Mouse (Mus musculus) limb, embryonic 15.5 days (tissue): ENCODE measurements at regions not wholly inside any gene's neighbourhood (a gene's known extent, or its start where the extent isn't known, plus 50 kb on each side); places are given as distances from the start of the nearest gene placed in this dataset.

Experiments
- ATAC-seq: fragments of 200-750 bp; cut with Nextera tagmentation; 2 replicates; pipeline ENCODE4 v1.8.0; 2017; ENCODE audit warnings: low read depth, moderate TSS enrichment; ENCODE audit not compliant: insufficient number of reproducible peaks, low FRiP score, low TSS enrichment
- H3K27ac ChIP-seq: fragments of 300-500 bp; sonication (generic); 2 replicates; pipeline ENCODE4 v1.5.1; 2015; ENCODE audit warnings: moderate library complexity, mild to moderate bottlenecking, inconsistent platforms
- H3K27me3 ChIP-seq: fragments of 300-500 bp; sonication (generic); 2 replicates; pipeline ENCODE4 v1.6.1; 2015; ENCODE audit warnings: inconsistent platforms
- H3K36me3 ChIP-seq: fragments of 300-500 bp; sonication (generic); 2 replicates; pipeline ENCODE4 v1.6.1; 2015; ENCODE audit warnings: inconsistent platforms
- H3K4me1 ChIP-seq: fragments of 300-500 bp; sonication (generic); 2 replicates; pipeline ENCODE4 v1.6.1; 2015; ENCODE audit warnings: inconsistent platforms
- H3K4me2 ChIP-seq: fragments of 300-500 bp; sonication (generic); 2 replicates; pipeline ENCODE4 v1.6.1; 2015; ENCODE audit warnings: mild to moderate bottlenecking, inconsistent platforms
- H3K4me3 ChIP-seq: fragments of 300-500 bp; sonication (generic); 2 replicates; pipeline ENCODE4 v1.5.1; 2015; ENCODE audit warnings: mild to moderate bottlenecking, inconsistent platforms
- H3K9ac ChIP-seq: fragments of 300-500 bp; sonication (generic); 2 replicates; pipeline ENCODE4 v1.6.1; 2015; ENCODE audit warnings: inconsistent platforms
- H3K9me3 ChIP-seq: fragments of 300-500 bp; sonication (generic); 2 replicates; pipeline ENCODE4 v1.6.1; 2016; ENCODE audit warnings: inconsistent platforms
- WGBS: fragments of 180-500 bp; shearing (Covaris S2); methylation state at CpG from one replicate; pipeline ENCODE4 v1.1.7; 2015; 5-methylcytosine and 5-hydroxymethylcytosine counted together

DNA sequence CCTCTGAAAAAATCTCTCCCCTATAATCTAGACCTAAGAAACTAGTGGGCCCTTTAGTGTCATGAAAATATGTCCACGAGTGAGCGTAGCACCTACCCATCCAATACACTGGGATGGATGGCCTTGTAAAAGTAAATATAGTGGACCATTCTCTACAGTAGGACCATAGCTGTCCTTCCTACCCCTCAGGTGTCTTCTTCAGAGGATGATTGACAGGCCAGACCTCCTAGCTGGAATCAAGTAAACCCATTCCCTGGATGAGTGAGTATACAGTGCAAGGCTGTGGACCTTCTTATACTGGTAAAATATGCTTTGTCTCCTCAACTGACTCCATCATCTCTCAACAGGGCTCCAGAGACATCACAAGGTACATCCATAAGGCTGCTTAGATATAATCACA lies 274.8 kb upstream of the Vstm2b start:
- 78% methylated on average over 2 of the region's 2 CpGs for WGBS
- Histone ChIP-seq H3K9me3 (no peaks in the 10 kb centered on the region), H3K9ac (no peak overlapping the region), H3K27ac (no peak overlapping the region), H3K4me2 (no peak overlapping the region), H3K36me3 (no peaks in the 10 kb centered on the region), H3K4me3 (no peak overlapping the region), H3K27me3 (no peaks in the 10 kb centered on the region), H3K4me1 (peaks cover 5% of the 10 kb centered on the region; the same call in 1 of the 2 replicates)
- ATAC-seq = no peak

DNA sequence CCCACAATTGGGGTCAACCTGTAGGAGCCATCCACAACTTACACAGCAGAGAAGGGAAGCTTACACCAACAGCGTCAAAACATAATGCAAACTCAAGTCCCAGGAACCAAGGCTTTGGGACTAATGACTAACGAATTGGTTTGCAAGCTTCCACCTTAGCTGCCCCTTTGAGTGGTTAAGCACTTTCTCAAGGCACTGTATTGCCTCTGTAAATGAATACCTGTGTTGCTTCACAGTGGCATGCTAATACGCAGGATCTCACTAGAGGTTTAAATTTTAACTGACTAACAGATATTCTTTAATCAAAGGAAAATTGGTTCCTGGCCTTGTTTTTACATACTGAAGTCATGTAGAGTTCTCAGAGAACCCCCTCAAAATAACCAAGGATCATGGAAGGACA lies 261.8 kb upstream of the Vstm2b start:
- 86% methylated on average over 3 of the region's 3 CpGs for WGBS
- Histone ChIP-seq H3K27me3 (no peaks in the 10 kb centered on the region), H3K36me3 (no peaks in the 10 kb centered on the region), H3K9ac (no peak overlapping the region), H3K9me3 (no peaks in the 10 kb centered on the region), H3K4me3 (no peak overlapping the region), H3K4me2 (no peak overlapping the region), H3K27ac (no peak overlapping the region), H3K4me1 (no peaks in the 10 kb centered on the region)
- ATAC-seq = no peak

DNA sequence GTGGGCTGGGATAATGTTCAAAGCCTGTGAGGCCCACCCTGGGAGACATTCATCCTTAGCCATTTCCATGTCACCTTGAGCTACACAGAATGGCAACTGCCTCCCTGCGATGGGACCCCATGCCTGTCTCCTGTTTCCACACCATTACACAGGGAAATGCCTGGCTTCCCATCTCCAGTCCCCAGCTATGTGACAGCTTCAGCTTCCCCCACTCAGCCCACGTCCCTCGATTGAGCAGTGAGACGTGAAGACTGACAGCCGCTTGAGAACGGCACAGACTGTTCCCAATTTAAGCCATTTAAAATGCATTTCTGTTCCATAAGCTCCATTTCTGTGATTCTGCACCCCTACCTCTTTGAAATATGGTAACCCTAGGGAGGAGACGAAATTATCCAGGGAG lies 243.1 kb upstream of the Vstm2b start:
- Histone ChIP-seq H3K4me3 (no peak overlapping the region), H3K9ac (no peak overlapping the region), H3K27ac (no peak overlapping the region), H3K9me3 (no peaks in the 10 kb centered on the region), H3K4me2 (no peak overlapping the region), H3K36me3 (no peaks in the 10 kb centered on the region), H3K4me1 (no peaks in the 10 kb centered on the region), H3K27me3 (no peaks in the 10 kb centered on the region)
- no peak for ATAC-seq
- WGBS = 76% methylated on average over 7 of the region's 7 CpGs

DNA sequence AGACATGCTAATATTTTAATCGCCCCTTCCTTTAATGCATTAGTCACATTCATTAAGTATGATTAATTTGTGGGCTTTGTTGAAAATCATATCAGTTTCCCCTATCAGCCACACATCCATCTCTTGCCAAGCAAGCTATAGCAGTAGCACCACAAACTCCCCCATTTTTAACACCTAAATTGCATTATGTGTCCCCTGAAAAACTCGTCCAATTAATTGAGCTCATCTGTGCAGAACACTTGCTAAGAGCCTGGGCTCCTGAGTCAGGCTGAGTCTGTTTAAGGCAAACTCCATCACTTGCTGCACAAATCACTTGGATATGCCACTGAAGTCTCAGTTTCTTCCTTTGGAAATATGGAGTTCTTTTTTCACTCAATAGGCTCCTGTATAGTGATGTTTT lies 242.7 kb upstream of the Vstm2b start:
- Histone ChIP-seq H3K4me3 (no peak overlapping the region), H3K9ac (no peak overlapping the region), H3K27ac (no peak overlapping the region), H3K9me3 (no peaks in the 10 kb centered on the region), H3K36me3 (no peaks in the 10 kb centered on the region), H3K27me3 (no peaks in the 10 kb centered on the region), H3K4me2 (no peak overlapping the region), H3K4me1 (no peaks in the 10 kb centered on the region)
- ATAC-seq = no peak
- whole genome bisulfite sequencing = 69% methylated on average over 2 of the region's 2 CpGs

DNA sequence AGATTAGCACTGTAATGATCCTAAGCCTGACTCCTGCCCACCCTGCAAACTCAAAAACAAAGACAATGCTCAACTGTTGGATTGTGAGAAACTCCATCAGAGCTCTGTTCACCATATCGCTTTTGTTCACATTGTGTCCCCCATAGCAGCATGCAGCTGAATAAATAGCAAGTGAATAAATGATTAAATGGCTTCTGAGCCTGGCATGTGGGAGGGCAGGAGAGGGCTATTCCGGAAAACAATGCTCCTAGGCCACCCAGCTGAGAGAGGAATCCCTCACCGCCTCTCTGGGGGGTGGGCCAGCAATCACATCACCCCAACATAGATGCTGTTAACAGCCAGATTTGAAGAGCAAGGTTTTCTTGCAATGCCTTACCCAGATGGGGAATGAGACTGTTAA lies 238.5 kb upstream of the Vstm2b start:
- ATAC-seq = no peak
- H3K27ac ChIP-seq = no peak overlapping the region
- no peaks in the 10 kb centered on the region for H3K9me3 ChIP-seq
- H3K27me3 ChIP-seq = no peaks in the 10 kb centered on the region
- H3K4me2 ChIP-seq = no peak overlapping the region
- WGBS = 42% methylated on average over 3 of the region's 3 CpGs
- H3K9ac ChIP-seq = no peak overlapping the region
- H3K36me3 ChIP-seq = no peaks in the 10 kb centered on the region
- no peaks in the 10 kb centered on the region for H3K4me1 ChIP-seq
- H3K4me3 ChIP-seq = no peak overlapping the region

DNA sequence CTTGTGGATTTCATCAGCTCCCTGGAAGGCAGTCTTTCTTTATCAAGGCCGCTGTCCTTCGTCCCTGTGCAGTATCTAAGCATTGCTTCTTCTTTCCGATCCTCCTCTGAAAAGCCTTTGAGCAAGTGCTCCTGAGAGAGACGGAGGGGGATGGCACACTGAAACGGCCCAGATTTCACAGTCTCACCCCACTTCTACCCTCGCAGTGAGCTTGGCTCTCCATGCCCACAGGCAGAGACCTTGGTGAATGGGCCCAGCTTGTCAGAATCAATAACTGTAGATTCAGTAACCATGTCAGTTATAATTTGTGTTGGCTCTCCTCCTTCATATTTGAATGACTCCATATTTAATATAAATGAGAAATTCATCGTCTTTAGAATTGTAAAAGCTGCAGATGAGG lies 234.3 kb upstream of the Vstm2b start:
- Histone ChIP-seq H3K4me1 (no peaks in the 10 kb centered on the region), H3K4me2 (no peak overlapping the region), H3K36me3 (no peaks in the 10 kb centered on the region), H3K27me3 (no peaks in the 10 kb centered on the region), H3K4me3 (no peak overlapping the region), H3K27ac (no peak overlapping the region), H3K9ac (no peak overlapping the region), H3K9me3 (no peaks in the 10 kb centered on the region)
- 73% methylated on average over 7 of the region's 7 CpGs for WGBS
- ATAC-seq = no peak

DNA sequence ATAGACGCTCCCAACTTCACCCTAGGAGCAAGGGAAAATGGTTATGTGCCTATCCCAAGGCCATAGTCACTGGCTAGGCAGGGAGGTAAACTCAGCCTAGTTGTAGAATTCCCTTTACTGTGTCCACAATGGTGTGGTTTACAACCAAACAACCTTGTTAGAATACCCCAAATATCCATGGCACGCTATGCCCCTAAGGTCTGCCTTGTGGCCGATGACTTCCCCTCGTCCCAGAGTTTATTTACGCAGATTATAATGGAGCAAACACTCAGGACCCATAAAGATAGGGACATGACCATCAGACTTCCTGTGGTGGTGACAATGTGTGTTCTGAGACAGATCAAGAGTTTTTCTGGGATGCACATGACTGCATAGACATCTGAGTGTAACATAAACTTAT lies 231.5 kb upstream of the Vstm2b start:
- Histone ChIP-seq H3K4me1 (no peaks in the 10 kb centered on the region), H3K4me2 (no peak overlapping the region), H3K9me3 (no peaks in the 10 kb centered on the region), H3K27ac (no peak overlapping the region), H3K36me3 (no peaks in the 10 kb centered on the region), H3K27me3 (no peaks in the 10 kb centered on the region), H3K4me3 (no peak overlapping the region), H3K9ac (no peak overlapping the region)
- 78% methylated on average over 5 of the region's 5 CpGs for WGBS
- no peak for ATAC-seq

DNA sequence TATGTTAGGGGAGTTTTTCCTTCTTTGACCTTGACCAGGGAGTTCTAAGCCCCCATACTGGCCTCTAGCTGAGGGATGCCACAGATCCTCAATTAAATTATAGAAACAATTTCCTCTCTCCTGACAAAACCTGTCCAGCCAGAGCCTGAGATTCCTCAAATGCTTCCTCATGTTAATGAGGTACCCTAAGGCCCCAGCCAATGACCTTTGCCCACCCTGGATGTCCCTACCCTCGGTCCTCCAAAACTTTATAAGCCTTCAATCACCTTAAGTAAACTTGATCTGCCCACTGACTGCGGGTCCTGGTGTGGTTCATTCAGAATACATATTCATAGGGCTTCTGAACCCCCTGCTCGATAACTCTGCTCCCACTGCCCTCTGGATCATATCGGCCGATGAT lies 227.7 kb upstream of the Vstm2b start:
- H3K27ac ChIP-seq = no peak overlapping the region
- H3K9me3 ChIP-seq = no peaks in the 10 kb centered on the region
- no peak overlapping the region for H3K4me3 ChIP-seq
- H3K36me3 ChIP-seq = no peaks in the 10 kb centered on the region
- no peaks in the 10 kb centered on the region for H3K4me1 ChIP-seq
- no peak overlapping the region for H3K9ac ChIP-seq
- WGBS = 71% methylated on average over 5 of the region's 5 CpGs
- no peak for ATAC-seq
- H3K27me3 ChIP-seq = no peaks in the 10 kb centered on the region
- H3K4me2 ChIP-seq = no peak overlapping the region

DNA sequence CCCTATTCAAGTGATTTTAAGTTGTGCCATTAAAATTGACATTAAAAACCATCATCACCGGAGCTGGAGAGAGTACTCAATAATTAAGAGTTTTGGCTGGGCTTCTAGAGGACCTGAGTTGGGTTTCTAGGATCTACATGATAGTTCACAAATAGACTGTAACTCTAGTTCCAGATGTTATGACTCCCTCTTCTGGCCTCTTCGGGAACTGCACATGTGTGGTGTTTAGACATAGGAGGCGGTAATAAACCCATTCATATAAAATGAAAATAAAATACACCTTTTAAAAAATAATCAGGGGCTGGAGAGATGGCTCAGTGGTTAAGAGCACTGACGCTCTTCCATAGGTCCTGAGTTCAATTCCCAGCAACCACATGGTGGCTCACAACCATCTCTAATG lies 227.1 kb upstream of the Vstm2b start:
- 93% methylated on average over 4 of the region's 4 CpGs for WGBS

DNA sequence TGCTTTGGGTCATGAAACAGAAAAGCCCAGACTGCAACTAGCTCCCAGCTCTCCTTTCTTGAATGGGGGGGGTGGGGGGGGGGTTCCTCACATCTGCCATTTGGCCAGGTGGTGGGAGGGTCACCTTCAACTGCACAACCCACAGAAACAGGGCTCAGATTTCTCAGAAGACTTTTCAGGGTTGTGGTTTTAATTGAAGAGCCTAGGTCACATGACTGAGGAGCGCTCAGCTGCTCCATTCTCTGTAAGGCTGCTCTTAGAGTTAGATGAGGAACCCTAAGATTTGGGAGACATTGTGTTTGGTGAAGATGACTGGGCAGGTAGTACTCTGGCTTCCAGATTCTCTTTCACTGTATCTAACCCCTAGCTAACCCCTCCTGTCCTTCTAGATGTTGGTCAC lies 225.8 kb upstream of the Vstm2b start:
- Histone ChIP-seq H3K4me1 (no peaks in the 10 kb centered on the region), H3K4me2 (no peak overlapping the region), H3K27ac (no peak overlapping the region), H3K4me3 (no peak overlapping the region), H3K27me3 (no peaks in the 10 kb centered on the region), H3K9ac (no peak overlapping the region), H3K9me3 (no peaks in the 10 kb centered on the region), H3K36me3 (no peaks in the 10 kb centered on the region)
- ATAC-seq = no peak
- WGBS = 67% methylated on average over 1 of the region's 1 CpGs

More for the DNA sequence above, 227.1 kb upstream of the Vstm2b start:
- no peak overlapping the region for H3K4me2 ChIP-seq
- H3K4me3 ChIP-seq = no peak overlapping the region
- ATAC-seq = no peak
- no peaks in the 10 kb centered on the region for H3K27me3 ChIP-seq
- H3K4me1 ChIP-seq = no peaks in the 10 kb centered on the region
- H3K27ac ChIP-seq = no peak overlapping the region
- H3K36me3 ChIP-seq = no peaks in the 10 kb centered on the region
- no peak overlapping the region for H3K9ac ChIP-seq
- H3K9me3 ChIP-seq = no peaks in the 10 kb centered on the region

DNA sequence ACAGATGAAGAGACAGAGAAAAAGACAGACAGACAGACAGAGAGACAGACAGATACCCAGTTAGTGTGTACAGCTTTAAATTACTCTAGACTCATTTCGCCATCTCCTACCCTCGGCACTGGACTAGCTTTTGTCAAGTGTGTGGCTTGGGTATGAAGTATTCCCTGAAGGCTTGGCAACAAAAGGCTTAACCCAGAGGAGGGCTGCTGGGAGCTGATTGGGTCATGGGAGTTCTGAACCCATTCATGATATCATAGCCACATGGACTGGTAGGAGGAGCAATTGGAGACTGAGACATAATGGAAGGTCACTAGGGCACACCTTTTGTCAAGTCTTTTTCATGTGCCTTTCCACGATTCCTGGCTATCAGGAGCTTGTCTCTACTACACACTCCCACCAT lies 223.7 kb upstream of the Vstm2b start:
- Histone ChIP-seq H3K9ac (no peak overlapping the region), H3K9me3 (no peaks in the 10 kb centered on the region), H3K4me1 (no peaks in the 10 kb centered on the region), H3K27me3 (no peaks in the 10 kb centered on the region), H3K4me2 (no peak overlapping the region), H3K27ac (no peak overlapping the region), H3K36me3 (no peaks in the 10 kb centered on the region), H3K4me3 (no peak overlapping the region)
- WGBS = 82% methylated on average over 3 of the region's 3 CpGs
- ATAC-seq = no peak

DNA sequence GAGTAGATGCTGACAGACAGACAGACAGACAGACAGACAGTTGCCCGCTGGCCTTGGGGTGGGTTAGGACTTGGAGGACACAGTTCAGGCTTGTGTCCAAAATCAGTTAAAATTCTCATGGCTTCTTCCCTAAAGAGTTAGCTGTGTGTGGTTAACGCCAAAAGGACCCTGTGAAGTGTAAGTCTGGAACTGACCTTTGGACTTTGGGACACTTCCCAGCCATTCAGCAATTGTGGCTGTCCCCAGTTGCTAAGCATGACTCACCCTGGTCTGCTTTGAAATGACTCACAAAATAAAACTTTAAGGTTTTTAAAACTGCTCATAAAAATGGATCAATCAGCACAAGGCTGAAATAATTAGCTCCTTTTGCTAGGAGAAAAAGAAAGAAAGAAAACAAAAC lies 220.5 kb upstream of the Vstm2b start:
- 51% methylated on average over 2 of the region's 2 CpGs for WGBS
- Histone ChIP-seq H3K9me3 (no peaks in the 10 kb centered on the region), H3K27ac (no peak overlapping the region), H3K9ac (no peak overlapping the region), H3K4me1 (no peaks in the 10 kb centered on the region), H3K27me3 (no peaks in the 10 kb centered on the region), H3K4me3 (no peak overlapping the region), H3K4me2 (no peak overlapping the region), H3K36me3 (no peaks in the 10 kb centered on the region)
- no peak for ATAC-seq

DNA sequence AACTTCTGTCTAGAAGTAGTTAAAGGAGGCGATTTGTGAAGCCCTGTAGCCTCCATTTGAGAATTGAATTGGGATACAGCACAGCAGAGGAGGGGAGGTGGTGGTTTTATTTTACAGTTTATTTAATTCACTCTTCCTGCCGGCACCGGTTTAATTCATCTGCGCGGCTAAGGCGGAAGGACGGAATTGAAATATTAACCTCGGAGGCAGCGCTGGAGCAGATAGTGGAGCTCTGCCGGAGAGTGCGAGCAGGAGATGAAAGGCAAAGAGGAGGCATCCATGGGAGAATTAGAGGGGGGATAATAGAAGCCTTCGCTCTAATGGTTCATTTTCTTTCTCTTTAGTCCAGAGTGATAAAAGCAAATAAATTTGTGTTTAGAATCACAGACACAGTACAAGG lies 217.6 kb upstream of the Vstm2b start:
- no peak overlapping the region for H3K27ac ChIP-seq
- ATAC-seq = no peak
- no peak overlapping the region for H3K4me2 ChIP-seq
- H3K36me3 ChIP-seq = no peaks in the 10 kb centered on the region
- 62% methylated on average over 12 of the region's 12 CpGs for WGBS
- H3K9ac ChIP-seq = no peak overlapping the region
- no peaks in the 10 kb centered on the region for H3K4me1 ChIP-seq
- no peaks in the 10 kb centered on the region for H3K9me3 ChIP-seq
- H3K4me3 ChIP-seq = no peak overlapping the region
- H3K27me3 ChIP-seq = no peaks in the 10 kb centered on the region
